Mouse (Mus musculus) neural tube, embryonic 11.5 days (tissue): ENCODE measurements at regions not wholly inside any gene's neighbourhood (a gene's known extent, or its start where the extent isn't known, plus 50 kb on each side); places are given as distances from the start of the nearest gene placed in this dataset.

Experiments
- ATAC-seq: fragments of 200-750 bp; cut with Nextera tagmentation; 2 replicates; pipeline ENCODE4 v1.8.0; 2017; ENCODE audit warnings: moderate number of reproducible peaks, mild to moderate bottlenecking, moderate TSS enrichment, moderate library complexity; ENCODE audit not compliant: insufficient read depth, low FRiP score, low TSS enrichment
- DNase-seq: peaks from one replicate; pipeline ENCODE4 v3.0.0-alpha.2; 2015; ENCODE audit warnings: low spot score
- H3K27ac ChIP-seq: fragments of 300-500 bp; sonication (generic); 2 replicates; pipeline ENCODE4 v1.5.1; 2014; ENCODE audit warnings: low read depth, mild to moderate bottlenecking, low read length
- H3K27me3 ChIP-seq: fragments of 300-500 bp; sonication (generic); 2 replicates; pipeline ENCODE4 v1.6.1; 2014; ENCODE audit warnings: mild to moderate bottlenecking, low read length, mixed read lengths; ENCODE audit not compliant: control insufficient read depth, insufficient read depth
- H3K36me3 ChIP-seq: fragments of 300-500 bp; sonication (generic); 2 replicates; pipeline ENCODE4 v1.6.1; 2014; ENCODE audit warnings: mild to moderate bottlenecking, low read length, moderate library complexity, mixed read lengths; ENCODE audit not compliant: control insufficient read depth, insufficient read depth
- H3K4me1 ChIP-seq: fragments of 300-500 bp; sonication (generic); 2 replicates; pipeline ENCODE4 v1.6.1; 2014; ENCODE audit warnings: low read length, mixed read lengths; ENCODE audit not compliant: control insufficient read depth, insufficient read depth
- H3K4me2 ChIP-seq: fragments of 300-500 bp; sonication (generic); 2 replicates; pipeline ENCODE4 v1.6.1; 2014; ENCODE audit warnings: low read depth, mild to moderate bottlenecking, moderate library complexity
- H3K4me3 ChIP-seq: fragments of 300-500 bp; sonication (generic); 2 replicates; pipeline ENCODE4 v1.5.1; 2014; ENCODE audit warnings: low read depth, low read length
- H3K9ac ChIP-seq: fragments of 300-500 bp; sonication (generic); 2 replicates; pipeline ENCODE4 v1.6.1; 2014; ENCODE audit warnings: mild to moderate bottlenecking, low read length
- H3K9me3 ChIP-seq: fragments of 300-500 bp; sonication (generic); 2 replicates; pipeline ENCODE4 v1.6.1; 2016; ENCODE audit warnings: low read length; ENCODE audit not compliant: control insufficient read depth
- WGBS: fragments of 180-500 bp; shearing (Covaris S2); extraction: QIAGEN DNeasy Blood & Tissue Kit; methylation state at CpG from one replicate; pipeline ENCODE4 v1.1.7; 2014; 5-methylcytosine and 5-hydroxymethylcytosine counted together

- no peaks in the 10 kb centered on the region for H3K27me3 ChIP-seq
- H3K4me1 ChIP-seq, result no peaks in the 10 kb centered on the region; the same call in 1 of the 2 replicates
- no peak overlapping the region for H3K4me3 ChIP-seq
- DNase-seq (no peak), ATAC-seq (no peak; the same call in 1 of the 2 replicates)
- H3K9me3 ChIP-seq, result no peaks in the 10 kb centered on the region
- H3K9ac ChIP-seq, result no peak overlapping the region
- WGBS, result 60% methylated on average over 5 of the region's 5 CpGs
- H3K27ac ChIP-seq, result no peak overlapping the region
- no peak overlapping the region for H3K4me2 ChIP-seq
- H3K36me3 ChIP-seq, result no peaks in the 10 kb centered on the region
Measured at GRCm38 (mm10) chr8:26688745-26689478, 288.2 kb upstream of the Zfp703 start.

- no peaks in the 10 kb centered on the region for H3K27me3 ChIP-seq
- H3K36me3 ChIP-seq, result no peaks in the 10 kb centered on the region
- DNase-seq (no peak), ATAC-seq (no peak)
- no peaks in the 10 kb centered on the region; the same call in 1 of the 2 replicates for H3K4me1 ChIP-seq
- H3K9me3 ChIP-seq, result no peaks in the 10 kb centered on the region
- H3K27ac ChIP-seq, result no peak overlapping the region
- no peak overlapping the region for H3K4me2 ChIP-seq
- no peak overlapping the region for H3K4me3 ChIP-seq
- no peak overlapping the region for H3K9ac ChIP-seq
- WGBS, result 28% methylated on average over 10 of the region's 10 CpGs
Measured at GRCm38 (mm10) chr8:26689479-26690177, 287.5 kb upstream of the Zfp703 start.

DNA sequence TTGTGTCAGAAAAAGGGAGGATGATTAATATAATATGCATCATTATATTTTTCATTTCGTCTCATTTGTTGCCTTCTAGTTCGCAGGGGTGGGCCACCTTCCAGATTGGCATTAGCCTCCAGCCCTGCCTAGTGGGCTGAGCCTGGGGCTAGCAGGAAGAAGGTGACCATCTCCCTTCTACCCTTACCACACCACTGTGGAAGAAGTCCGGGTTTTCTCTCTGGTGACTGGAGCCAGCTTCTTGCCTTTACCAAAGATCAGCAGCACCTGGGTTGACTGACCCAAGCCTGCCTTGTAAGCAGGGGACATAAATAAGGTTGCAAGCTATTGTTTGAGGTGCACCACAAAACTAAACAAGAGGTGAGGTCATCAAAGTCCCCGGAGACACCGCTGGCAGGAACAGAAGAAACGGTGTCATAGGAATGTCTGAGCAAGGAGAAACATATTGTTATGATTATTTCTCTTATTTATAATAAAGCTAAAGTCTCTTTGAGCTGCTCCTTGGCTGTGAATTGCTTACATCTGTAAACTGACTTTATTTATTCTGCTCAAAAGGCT is 286.9 kb upstream of the Zfp703 start:
- WGBS, result 67% methylated on average over 6 of the region's 6 CpGs
- ATAC-seq (no peak), DNase-seq (no peak)
- H3K4me3 ChIP-seq, result no peak overlapping the region
- H3K4me2 ChIP-seq, result no peak overlapping the region
- no peaks in the 10 kb centered on the region for H3K36me3 ChIP-seq
- H3K27ac ChIP-seq, result no peak overlapping the region
- no peak overlapping the region for H3K9ac ChIP-seq
- H3K27me3 ChIP-seq, result no peaks in the 10 kb centered on the region
- H3K9me3 ChIP-seq, result no peaks in the 10 kb centered on the region
- H3K4me1 ChIP-seq, result no peaks in the 10 kb centered on the region; the same call in 1 of the 2 replicates

GRCm38 (mm10) chr8:26697579-26698084 is 279.5 kb upstream of the Zfp703 start:
- H3K4me2 ChIP-seq, result no peak overlapping the region
- ATAC-seq, result no peak
- no peak overlapping the region for H3K27ac ChIP-seq
- H3K36me3 ChIP-seq, result no peaks in the 10 kb centered on the region
- H3K4me3 ChIP-seq, result no peak overlapping the region
- WGBS, result 89% methylated on average over 1 of the region's 4 CpGs
- no peak for DNase-seq
- H3K9ac ChIP-seq, result no peak overlapping the region
- no peaks in the 10 kb centered on the region for H3K9me3 ChIP-seq
- H3K27me3 ChIP-seq, result no peaks in the 10 kb centered on the region
- H3K4me1 ChIP-seq, result no peaks in the 10 kb centered on the region

GRCm38 (mm10) chr8:26698580-26698979 is 278.5 kb upstream of the Zfp703 start:
- Histone ChIP-seq H3K27me3 (no peaks in the 10 kb centered on the region), H3K9me3 (no peaks in the 10 kb centered on the region), H3K9ac (no peak overlapping the region), H3K36me3 (no peaks in the 10 kb centered on the region), H3K4me3 (no peak overlapping the region), H3K27ac (no peak overlapping the region), H3K4me1 (no peaks in the 10 kb centered on the region), H3K4me2 (no peak overlapping the region)
- ATAC-seq (no peak), DNase-seq (no peak)
- WGBS, result 68% methylated on average over 7 of the region's 7 CpGs

DNA sequence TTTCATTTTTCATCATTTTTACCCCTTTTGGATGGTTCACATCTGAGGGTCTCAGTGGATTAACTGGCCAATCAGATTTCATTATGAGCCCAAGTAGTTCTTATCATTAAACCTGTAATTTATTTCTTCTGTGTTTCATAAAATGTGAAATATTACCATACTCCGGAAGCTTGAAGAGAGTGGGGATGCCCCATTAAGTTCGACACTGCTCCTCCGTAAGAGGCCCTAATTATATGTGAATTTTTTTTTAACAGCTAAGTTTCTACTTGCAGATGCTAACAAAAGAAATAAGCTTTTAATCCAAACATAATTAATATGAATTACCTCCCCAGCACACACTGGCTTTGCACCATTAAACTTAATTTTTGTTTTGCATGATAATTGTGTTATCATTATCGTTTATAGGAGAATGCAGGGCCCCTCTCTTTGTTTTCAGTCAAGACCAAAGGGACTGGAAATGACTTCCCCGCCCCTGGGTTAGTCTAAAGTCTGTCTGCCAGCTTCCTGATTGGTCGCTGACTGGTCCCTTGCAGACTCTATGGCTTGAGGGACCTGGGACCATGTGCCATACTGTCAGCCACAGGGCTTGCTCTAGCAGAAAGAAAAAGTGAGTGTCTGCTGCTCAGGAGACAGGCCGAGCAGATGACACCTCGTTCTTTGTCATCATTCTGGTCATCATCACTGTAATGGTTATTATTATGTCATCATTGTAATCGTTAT is 270.9 kb upstream of the Zfp703 start:
- no peaks in the 10 kb centered on the region for H3K27me3 ChIP-seq
- ATAC-seq (no peak; the same call in 1 of the 2 replicates), DNase-seq (no peak)
- H3K4me1 ChIP-seq, result no peaks in the 10 kb centered on the region
- H3K9me3 ChIP-seq, result no peaks in the 10 kb centered on the region
- no peak overlapping the region for H3K4me3 ChIP-seq
- H3K4me2 ChIP-seq, result no peak overlapping the region
- H3K9ac ChIP-seq, result no peak overlapping the region
- no peak overlapping the region for H3K27ac ChIP-seq
- no peaks in the 10 kb centered on the region for H3K36me3 ChIP-seq
- 56% methylated on average over 9 of the region's 9 CpGs for WGBS

- WGBS, result 92% methylated on average over 7 of the region's 7 CpGs
- H3K4me1 ChIP-seq, result no peaks in the 10 kb centered on the region
- H3K27me3 ChIP-seq, result no peaks in the 10 kb centered on the region
- ATAC-seq (no peak), DNase-seq (no peak)
- H3K9ac ChIP-seq, result no peak overlapping the region
- no peaks in the 10 kb centered on the region for H3K9me3 ChIP-seq
- H3K27ac ChIP-seq, result no peak overlapping the region
- H3K4me3 ChIP-seq, result no peak overlapping the region
- H3K4me2 ChIP-seq, result no peak overlapping the region
- no peaks in the 10 kb centered on the region for H3K36me3 ChIP-seq
Measured at GRCm38 (mm10) chr8:26706768-26707156, 270.4 kb upstream of the Zfp703 start.

DNA sequence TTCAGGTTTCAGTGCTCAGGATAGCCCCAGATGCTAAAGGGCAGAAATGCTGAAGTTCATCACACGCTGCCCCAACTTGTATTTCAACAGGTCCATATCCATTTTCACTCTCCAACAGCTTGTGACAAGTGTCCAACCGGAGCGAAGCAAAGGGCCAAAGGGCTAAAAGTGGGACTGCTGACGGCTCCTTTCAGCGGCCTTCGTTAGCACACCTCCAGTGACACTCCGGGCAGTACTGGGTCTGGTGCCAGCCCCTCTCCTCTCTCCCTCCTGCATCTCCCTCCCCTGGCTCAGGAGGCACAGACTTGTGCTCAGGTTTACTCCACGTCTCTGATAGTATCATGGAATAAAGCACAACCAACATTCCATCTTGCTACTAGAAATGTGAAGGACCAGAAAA is 263.3 kb upstream of the Zfp703 start:
- H3K4me2 ChIP-seq, result no peak overlapping the region
- no peak overlapping the region for H3K9ac ChIP-seq
- H3K4me3 ChIP-seq, result no peak overlapping the region
- WGBS, result 96% methylated on average over 8 of the region's 8 CpGs
- DNase-seq, result no peak
- no peak for ATAC-seq
- no peaks in the 10 kb centered on the region for H3K36me3 ChIP-seq
- no peak overlapping the region for H3K27ac ChIP-seq
- H3K9me3 ChIP-seq, result no peaks in the 10 kb centered on the region
- H3K4me1 ChIP-seq, result 0 out of 2 replicates have a peak, but pooled peaks cover 4% of the 10 kb centered on the region
- no peaks in the 10 kb centered on the region for H3K27me3 ChIP-seq
